Mouse (Mus musculus) right cerebral cortex, postnatal 36 days (tissue): ENCODE measurements around the gene Zfp990.
"Not testable (repeated sequence)": the region's sequence is repeated elsewhere in the genome, so short reads cannot be mapped to it uniquely, and the experiment has no call there.

Experiments
- DNase-seq, 2 experiments: peaks; one replicate each; pipeline ENCODE4 v3.0.0; 2022; ENCODE audit warnings: low spot score in 2 of 2, mixed read lengths in 1 of 2

The Zfp990 gene

DNA sequence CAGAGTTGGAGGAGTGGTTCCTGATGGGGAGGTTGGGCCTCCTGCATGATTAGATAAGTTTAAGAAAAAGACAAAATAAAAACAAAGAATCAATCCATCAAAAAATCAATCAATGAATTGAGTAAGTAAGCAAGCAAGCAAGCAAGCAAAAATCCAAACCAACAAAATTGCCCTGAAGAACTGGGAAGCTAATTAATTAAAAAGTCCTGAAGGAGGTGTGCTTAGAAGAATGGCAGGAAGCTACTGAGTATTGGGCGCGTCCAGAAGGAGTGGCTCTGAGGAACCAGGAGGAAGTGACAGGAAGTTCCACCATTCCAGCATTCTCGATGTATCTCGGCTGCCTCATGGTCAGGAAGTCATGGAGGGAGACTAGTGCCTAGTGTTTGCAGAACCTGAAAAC is at the start of gene Zfp990:
Gene Zfp990 (plus strand): TSS at position 301 of the 400 bp plus-strand sequence.
- DNase-seq = not testable (repeated sequence)

- not testable (repeated sequence) for DNase-seq
Observed at GRCm38 (mm10) chr4:145463553-145464253, 46.9 kb upstream of the Zfp990 start.

DNA sequence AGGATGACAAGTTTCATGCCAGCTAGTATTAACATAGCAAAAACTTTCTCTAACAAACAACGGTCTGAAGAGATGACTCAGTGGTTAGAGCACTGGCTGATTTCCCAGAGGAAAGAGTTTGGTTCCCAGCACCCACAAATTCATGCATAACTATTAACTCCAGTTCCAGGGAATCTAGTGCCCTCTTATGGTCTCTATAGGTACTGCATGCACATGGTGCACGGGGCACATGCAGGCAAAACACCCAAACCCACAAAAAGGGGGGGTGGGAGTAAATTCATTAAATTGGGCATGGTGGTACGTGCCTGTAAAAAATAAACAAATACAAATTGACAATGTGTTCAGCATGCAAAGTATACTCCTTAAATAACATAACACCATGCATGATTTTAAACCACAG is 32.4 kb upstream of the Zfp990 start:
- DNase-seq = no peak

DNA sequence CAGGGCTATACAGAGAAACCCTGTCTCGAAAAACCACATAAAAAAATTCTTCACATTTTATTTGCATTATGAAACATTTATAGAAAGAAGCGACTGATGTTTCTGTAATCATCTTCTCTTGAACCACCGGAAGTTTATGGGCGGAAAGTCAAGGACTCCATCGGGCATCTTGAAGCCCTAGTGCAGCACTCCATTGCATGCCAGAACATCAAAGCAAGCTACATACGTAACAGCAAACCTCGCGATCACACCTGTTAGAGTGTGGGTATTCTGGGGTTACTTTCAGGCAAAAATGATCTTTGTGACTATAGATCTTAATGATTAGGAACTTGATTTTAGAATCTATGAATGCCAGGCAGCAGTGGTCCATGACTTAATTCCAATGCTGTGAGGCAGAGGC is 29.9 kb upstream of the Zfp990 start:
- DNase-seq = not testable (repeated sequence)

GRCm38 (mm10) chr4:145489396-145489795 is 21.2 kb upstream of the Zfp990 start:
- DNase-seq = no peak

- DNase-seq = no peak
Observed at GRCm38 (mm10) chr4:145492132-145492531, 18.4 kb upstream of the Zfp990 start.

GRCm38 (mm10) chr4:145493316-145493715 is 17.2 kb upstream of the Zfp990 start:
- DNase-seq = not testable (repeated sequence)

DNA sequence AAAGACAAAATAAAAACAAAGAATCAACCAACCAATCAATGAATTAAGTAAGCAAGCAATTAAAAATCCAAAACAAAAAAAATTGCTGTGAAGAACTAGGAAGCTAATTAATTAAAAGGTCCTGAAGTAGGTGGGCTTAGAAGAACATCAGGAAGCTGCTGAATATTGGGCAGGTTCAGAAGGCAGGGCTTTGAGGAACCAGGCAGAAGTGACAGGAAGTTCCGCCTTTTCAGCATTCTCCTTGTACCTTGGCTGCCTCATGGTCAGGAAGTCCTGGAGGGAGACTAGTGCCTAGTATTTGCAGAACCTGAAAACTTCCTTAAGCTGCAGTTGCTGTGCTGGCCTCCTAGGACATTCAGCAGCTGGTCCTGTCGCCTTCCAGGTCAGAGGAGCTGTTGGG is 4.1 kb downstream of the Zfp990 start:
- not testable (repeated sequence) for DNase-seq

- not testable (repeated sequence) for DNase-seq
Observed at GRCm38 (mm10) chr4:145515776-145516565, 5.4 kb downstream of the Zfp990 start.

DNA sequence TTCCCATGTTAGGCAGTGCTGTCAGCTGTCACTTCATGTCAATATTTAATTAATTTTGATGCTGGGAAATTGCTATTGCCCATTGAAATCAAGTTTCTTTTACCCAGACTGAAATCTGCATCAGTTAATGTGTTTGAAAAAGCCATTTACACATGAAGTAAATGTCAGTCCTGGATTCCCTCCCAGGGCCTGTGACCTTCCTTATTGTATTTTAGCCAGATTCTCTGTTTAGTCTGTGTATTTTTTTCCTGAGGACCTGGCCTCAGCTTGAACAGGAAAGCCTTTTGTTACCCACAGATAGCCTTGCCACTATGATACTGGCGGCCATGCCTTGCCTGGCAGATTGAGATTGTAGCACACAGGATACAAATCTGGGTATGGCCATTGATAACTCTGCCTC is 6.8 kb downstream of the Zfp990 start:
- DNase-seq = not testable (repeated sequence)

GRCm38 (mm10) chr4:145543861-145544260 is 33.3 kb downstream of the Zfp990 start:
- not testable (repeated sequence) for DNase-seq

DNA sequence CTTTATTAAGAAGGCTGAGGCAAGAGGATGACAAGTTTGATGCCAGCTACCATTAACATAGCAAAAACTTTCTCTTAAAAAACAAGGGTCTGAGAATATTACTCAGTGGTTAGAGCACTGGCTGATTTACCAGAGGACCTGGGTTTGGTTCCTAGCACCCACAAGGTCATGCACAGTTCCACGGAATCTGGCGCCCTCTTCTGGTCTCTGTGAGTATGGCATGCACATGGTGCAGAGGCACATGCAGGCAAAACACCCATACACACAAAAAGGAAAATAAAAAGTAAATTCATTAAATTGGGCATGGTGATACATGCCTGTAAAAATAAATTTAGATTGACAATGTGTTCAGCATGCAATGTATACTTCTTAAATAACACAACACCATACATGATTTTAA is 34.5 kb downstream of the Zfp990 start:
- DNase-seq = not testable (repeated sequence)

DNA sequence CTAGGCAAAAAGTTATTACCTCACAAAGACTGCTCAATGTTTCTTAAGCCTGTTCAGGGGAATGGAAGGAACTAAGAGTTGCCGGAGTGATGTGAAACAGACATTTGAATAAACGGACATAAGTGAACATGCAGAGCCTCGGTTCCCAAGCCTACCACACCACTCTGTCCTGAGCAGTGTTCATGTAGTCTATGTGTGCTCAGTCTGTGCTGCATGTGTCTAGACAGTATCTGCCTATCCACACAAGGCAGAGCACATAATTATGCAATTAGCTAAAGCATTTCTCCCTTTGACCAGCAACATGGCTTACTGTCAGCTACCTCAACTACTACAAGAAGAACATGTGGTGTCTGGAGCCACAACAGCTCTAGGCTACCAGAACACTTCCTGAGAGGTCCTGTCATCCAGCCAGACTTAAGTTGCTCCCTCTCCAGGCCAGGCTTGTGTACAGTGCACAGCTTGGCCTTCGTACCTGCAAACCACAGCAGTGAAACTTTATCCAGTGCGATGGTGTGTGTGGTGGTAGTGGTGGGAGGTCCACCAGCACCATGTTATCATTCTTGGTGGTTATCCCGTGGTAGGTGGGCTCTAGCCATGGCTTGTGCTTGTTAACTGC is 35.3 kb downstream of the Zfp990 start:
- not testable (repeated sequence) for DNase-seq

DNA sequence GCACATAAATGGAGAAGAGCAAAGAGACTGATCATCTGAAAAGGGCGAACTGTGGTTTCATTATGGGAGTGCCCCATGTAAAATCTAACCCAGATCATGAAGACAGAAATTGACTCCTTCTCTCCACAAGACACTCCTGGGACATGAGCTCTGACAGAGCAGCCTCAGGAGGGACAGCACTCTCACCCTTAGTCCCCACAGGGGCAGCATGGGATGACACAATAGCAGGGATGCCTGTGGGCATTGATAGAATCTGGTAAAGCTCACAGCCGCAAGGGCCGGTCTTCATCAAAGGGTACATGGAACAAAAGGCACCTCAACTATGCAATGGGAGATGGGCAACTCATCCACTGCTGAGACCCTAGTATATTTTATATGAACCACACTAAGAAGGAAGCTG is 35.9 kb downstream of the Zfp990 start:
- DNase-seq = not testable (repeated sequence)

DNA sequence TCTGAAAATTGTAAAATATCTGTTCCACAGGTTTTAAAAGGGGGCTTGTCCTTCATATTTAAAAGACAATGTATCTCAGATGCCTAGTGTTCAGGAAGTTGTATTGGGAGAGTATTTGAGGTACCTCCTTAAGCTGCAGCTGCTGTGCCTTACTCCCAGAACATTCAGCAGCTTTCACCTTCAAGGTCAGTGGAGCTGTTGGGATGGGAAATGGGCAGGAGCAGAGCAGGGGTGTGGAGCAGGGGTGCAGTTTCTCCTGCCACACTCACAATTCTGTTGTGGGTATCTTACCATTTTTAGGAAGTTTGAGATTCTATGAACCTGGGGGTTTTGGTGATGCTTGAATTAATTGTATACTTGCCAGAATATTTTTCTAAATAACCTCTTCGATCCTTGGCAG is 46.1 kb downstream of the Zfp990 start:
- DNase-seq = no peak

DNA sequence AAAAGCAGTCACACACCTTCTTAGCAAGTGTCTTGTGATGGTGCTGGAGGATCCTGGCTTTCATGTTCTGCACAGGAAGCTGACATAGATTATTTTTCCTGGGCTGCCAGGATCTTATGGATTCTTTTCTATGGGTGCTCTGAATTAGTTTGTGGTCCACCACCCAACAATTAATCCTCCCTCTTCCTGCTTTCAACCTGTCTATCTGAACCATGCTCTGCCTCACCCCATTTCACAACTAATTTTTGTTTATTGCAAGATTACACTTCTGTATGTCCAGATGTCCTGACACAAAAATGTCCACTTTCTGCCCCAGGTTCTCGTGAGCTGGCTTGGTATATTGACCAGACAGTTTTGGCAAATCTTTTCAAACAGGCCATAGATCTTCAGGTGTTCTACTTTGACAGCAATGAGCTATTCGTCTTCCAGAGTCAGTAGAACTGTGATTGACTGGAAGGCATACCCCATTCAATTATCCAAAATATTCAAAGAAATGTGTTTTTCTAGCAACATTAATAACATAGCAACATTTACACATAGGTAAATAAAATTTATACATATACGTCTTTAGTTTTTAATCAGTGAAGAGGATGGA is 49.0 kb downstream of the Zfp990 start:
- DNase-seq = no peak

DNA sequence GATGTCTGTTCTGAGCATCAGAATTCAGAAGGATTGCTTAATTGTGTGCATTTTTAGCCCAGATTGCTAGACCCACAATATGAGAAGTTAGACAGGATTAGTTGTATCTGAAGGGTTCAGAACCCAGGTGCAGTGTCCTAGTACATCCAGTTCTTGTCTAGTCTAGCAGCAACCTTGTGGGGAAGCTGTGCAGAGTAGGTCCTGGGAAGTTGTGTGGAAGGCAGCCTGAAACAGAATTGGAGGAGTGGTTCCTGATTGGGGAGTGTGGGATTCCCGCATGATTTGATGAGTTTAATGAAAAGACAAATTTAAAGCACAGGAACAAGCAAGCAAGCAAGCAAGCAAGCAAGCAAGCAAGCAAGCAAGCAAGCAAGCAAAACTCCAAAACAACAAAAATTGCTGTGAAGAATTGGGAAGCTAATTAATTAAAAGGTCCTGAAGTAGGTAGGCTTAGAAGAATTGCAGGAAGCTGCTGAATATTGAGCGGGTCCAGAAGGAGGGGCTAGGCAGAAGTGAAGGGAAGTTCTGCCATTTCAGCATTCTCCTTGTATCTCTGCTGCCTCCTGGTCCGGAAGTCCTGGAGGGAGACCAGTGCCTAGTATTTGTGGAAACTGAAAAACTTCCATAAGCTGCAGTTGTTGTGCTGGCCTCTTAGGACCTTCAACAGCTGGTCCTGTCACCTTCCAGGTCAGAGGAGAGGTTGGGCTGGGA is 53.7 kb downstream of the Zfp990 start:
- DNase-seq = no peak

GRCm38 (mm10) chr4:145570461-145570860 is 59.9 kb downstream of the Zfp990 start:
- DNase-seq = not testable (repeated sequence)

GRCm38 (mm10) chr4:145576623-145577022 is 66.1 kb downstream of the Zfp990 start:
- DNase-seq = not testable (repeated sequence)

DNA sequence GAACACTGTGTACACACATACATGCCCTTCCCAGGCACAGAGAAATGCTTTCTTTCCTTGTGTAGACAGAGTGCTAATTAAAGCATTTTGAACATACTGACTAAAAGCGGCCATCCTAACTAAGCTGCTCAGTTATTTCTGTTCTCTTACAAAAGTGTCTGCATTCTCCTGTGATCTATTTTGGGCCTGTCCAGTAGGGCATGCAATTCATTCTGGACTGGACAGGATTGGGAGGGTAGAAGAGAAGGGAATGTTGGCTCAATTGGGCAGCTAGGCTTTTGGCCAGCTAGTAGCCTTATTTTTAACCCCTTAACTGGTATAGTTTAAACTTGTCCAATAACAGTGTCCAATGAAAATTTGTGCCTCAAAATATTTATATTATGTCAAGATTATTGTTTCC is 69.8 kb downstream of the Zfp990 start:
- not testable (repeated sequence) for DNase-seq

- not testable (repeated sequence) for DNase-seq
Observed at GRCm38 (mm10) chr4:145585078-145585477, 74.5 kb downstream of the Zfp990 start, which contains the start of gene Gm13212. Gene Gm13212, plus strand, starts transcription at chr4:145585166.
